Mouse (Mus musculus) left cerebral cortex, postnatal 36 days (tissue): ENCODE data around the gene Srrm2. TPM values are rescaled to one million over a fixed set of nuclear protein-coding genes. Genes with fewer than 3 reads are reported as not detected.
"Not testable (repeated sequence)": the region's sequence is repeated elsewhere in the genome, so short reads cannot be mapped to it uniquely, and the experiment has no call there.

ENCODE experiments used
- DNase-seq, 2 experiments: peaks; one replicate each; pipeline ENCODE4 v3.0.0; 2021 to 2022; ENCODE audit warnings: low spot score in 2 of 2, mixed read lengths in 1 of 2
- intact Hi-C: fragments of 180-260 bp; cut with DNase I; formaldehyde crosslinking; loops from one replicate; pipeline ENCODE4 v1.15.1; 2025
- total RNA-seq, 2 experiments: library from RNA; stranded (reverse); gene quantifications; 2 replicates each; pipeline ENCODE4 v1.2.3; 2021

Srrm2 gene
- total RNA-seq, 2 experiments from 2014 or later = 420 to 743 TPM

- no peak for DNase-seq
- intact Hi-C loops = no loop called here
Measured at GRCm38 (mm10) chr17:23761155-23761554, 29.2 kb upstream of the Srrm2 start.

GRCm38 (mm10) chr17:23762976-23763375 is 27.4 kb upstream of the Srrm2 start:
- DNase-seq = no peak
- intact Hi-C loops = no loop called here

GRCm38 (mm10) chr17:23770493-23770892 is 19.8 kb upstream of the Srrm2 start:
- intact Hi-C loops = no loop called here
- DNase-seq = no peak

DNA sequence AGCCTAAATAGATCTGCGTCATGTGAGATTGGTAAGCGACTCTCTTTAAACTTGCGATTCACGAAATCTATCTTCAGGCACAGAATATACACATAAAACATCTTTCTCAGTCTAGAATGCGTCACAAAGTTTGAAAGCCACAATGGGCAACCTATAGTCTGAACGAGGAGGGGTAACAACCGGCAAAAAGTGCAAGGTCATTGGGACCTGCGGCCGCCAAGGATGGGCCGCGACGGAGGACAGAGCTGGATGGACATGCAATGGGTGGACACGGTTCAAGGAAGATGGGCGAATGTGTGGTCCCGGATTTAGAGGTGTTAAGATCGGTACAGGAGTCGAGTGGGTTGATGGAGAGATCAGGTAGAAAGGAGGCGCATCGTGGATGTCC is 19.4 kb upstream of the Srrm2 start:
- intact Hi-C loops = loop anchor here (1.0 kb wide), 2 partner anchors 15 to 33 kb away; partner anchors contain the start of gene Flywch2
- no peak for DNase-seq

GRCm38 (mm10) chr17:23771284-23772218 is 18.8 kb upstream of the Srrm2 start, which contains the start of gene Flywch1:
Gene Flywch1 (minus strand): TSS chr17:23771602.
- intact Hi-C loops = loop anchor here (1.0 kb wide), 2 partner anchors 15 to 33 kb away; partner anchors contain the start of gene Flywch2
- DNase-seq = peak; percentile 98

DNA sequence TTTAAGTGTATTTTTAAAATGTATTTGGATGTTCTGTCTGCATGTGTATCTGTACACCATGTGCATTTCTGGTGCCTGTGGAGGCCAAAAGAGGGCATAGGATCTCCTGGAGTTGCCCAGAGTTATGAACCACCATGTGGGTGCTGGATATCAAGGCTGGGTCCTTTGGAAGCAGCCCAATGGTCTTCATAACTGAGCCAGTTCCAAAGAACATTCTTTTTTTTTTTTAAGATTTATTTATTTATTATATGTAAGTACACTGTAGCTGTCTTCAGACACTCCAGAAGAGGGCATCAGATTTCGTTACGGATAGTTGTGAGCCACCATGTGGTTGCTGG is 18.1 kb upstream of the Srrm2 start:
- DNase-seq, intact Hi-C loops: not testable (repeated sequence)

DNA sequence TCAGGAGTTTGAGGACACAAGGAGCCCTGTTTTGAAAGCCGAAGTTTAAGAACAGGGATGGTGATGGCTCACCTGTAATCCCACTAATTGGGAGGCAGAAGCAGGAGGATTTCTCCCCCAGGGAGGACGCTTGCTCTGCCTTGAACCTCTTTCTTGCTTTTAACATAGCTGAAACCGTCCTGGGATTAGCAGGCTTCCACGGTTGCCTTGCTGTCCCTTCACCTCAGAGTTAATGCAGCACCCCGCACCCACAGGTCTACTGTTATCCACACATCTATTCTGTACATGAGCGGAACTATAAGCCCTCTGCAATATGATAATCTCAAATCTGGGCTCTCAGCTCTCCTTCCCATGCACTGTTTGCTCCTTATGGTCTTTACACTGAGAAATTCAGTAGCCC is 16.7 kb upstream of the Srrm2 start:
- no peak for DNase-seq
- intact Hi-C loops = no loop called here

- intact Hi-C loops = no loop called here
- DNase-seq = peak; percentile 67 to 76
Measured at GRCm38 (mm10) chr17:23774090-23774489, 16.2 kb upstream of the Srrm2 start.

DNA sequence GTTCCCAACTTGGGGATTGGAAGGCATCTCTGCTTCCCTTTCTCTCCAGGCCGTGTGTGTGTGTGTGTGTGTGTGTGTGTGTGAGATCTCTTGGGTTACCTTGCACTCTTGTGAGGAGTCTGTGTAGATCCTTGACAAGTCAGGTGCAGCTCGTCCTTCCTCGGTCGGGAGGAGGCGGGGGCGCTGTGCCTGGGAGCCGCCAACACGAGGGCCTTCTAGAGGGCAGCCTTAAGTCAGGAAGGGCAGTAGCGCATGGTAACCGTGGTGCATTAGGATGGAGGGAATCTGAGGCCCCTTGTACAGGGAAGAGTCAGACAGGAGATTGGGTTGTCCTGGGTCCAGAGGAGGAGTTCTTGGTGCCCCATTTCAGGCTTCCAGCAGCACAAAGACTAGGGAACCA is 14.1 kb upstream of the Srrm2 start:
- no peak for DNase-seq
- intact Hi-C loops = no loop called here

DNA sequence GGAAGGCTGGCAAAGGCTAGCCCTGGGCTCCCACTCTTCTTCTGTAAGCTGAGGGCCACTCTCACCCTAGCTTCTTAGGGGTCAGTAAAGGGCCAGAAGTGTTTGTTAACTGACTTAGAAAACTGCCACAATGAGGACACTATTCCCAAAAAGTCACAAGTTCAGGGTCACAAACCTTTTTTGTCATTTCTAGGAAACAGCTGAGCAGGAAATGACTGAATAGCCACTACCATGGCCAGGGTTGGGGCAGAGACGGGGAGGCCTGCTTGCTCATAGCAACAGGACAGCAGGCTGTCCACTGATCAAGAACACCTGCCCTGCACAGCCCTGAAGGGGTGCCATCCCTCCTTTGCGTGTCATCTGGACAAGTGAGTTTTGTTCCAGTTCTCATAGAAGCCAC is 13.2 kb upstream of the Srrm2 start:
- intact Hi-C loops = no loop called here
- no peak for DNase-seq

GRCm38 (mm10) chr17:23778447-23778846 is 11.9 kb upstream of the Srrm2 start:
- DNase-seq = no peak
- intact Hi-C loops = no loop called here

- no peak for DNase-seq
- intact Hi-C loops = no loop called here
Measured at GRCm38 (mm10) chr17:23783352-23783751, 7.0 kb upstream of the Srrm2 start.

DNA sequence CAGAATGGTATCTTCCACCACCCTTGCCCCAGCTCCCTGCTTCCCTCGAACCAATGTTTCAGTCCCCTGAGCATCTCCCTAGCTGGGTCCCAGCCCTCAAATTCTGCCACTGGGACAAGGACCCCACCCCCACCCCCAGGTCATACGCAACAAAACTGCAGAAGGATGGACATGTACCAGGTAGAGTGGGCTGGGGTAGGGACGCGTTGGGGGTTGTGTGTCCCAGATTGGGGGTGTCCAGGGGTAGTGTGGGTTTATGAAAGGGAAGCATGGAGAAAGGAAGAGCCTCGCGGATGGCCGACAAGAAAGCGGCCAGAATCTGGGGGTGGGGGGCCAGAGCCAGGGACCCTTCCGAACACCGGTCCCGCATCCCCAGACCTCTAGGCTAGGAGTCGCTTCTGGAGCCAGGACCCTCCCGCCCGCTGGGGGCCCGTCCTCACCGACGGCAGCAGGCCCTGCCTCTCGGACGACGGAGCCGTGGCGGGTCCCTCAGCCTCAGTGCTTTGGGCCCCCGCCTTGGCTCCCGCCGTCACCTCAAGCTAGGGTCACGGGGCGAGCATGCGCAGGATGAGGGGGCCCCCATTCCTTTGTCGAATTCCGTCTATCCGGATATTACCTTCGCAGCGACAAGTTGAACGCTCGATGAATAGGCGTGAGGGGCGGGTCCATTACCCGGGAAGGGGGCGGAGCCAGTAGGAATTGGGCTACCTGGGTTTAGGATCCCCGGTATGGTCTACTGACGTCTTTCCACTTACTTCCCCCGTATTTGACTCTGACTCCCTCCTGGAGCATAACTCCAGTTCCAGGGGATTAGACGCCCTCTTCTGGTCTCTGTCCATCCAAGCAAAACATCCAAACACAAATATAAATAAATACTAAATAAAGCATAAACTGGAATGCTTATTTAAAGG is 4.5 kb upstream of the Srrm2 start, which contains the start of gene Flywch2:
TSS of gene Flywch2 (minus strand) at position 521 of the 911 bp plus-strand sequence.
- intact Hi-C loops = loop anchor here (1.0 kb wide), 1 partner anchor 15 kb away; the partner anchor contains the start of gene Flywch1

GRCm38 (mm10) chr17:23786510-23786931 is 3.8 kb upstream of the Srrm2 start:
- intact Hi-C loops = loop anchor here (1.0 kb wide), 1 partner anchor 15 kb away; the partner anchor contains the start of gene Flywch1
- DNase-seq = peak in 1 of 2 experiments; percentile 42

More for the DNA sequence above, 4.5 kb upstream of the Srrm2 start, which contains the start of gene Flywch2:
- peak; percentile 83 to 85 for DNase-seq

DNA sequence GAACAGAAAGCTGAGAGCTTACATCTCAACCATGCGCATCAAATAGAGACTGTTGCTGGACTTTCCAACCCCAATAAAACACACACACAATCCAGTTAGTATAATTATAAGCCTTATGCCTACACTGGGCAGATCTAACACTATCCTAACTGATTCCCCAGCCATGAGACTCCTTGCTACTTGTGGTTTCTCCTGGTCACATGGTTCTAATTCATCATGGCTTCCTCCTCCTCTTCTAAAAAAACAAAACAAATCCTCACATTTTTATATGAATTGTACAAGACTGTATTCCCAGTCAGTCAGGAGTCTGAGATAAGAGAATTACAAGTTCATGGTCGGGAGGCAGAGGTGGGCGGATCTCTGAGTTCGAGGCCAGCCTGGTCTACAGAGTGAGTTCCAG is 1.4 kb upstream of the Srrm2 start:
- intact Hi-C loops = no loop called here
- no peak for DNase-seq

DNA sequence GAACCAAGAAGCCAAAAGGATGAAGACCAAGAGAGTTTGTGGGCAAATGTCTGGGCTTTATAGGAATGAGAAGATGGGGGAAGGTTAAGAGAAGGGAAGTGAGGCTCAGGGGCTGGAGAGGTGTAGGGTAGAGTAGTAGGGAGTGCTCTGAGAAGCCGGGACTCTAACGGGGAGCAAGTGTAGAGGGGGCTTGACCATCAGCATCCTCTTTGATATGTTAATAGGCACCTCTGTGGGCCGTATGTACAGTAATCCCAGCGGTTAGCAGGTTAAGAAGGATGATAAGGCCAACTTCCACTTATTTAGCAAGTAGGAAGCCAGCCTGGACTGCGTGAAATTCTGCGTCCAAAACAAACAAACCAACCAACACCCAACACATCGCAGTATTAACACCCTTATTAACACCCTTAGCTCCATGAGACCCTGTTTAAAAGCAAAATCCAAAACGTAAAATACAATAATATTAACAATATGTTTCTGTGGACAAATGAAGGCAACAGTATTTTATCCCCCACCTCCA is 523 bp upstream of the Srrm2 start:
- intact Hi-C loops = loop anchor here (1.0 kb wide), 1 partner anchor 12 kb away; no protein-coding TSS in a partner anchor
- DNase-seq = no peak

DNA sequence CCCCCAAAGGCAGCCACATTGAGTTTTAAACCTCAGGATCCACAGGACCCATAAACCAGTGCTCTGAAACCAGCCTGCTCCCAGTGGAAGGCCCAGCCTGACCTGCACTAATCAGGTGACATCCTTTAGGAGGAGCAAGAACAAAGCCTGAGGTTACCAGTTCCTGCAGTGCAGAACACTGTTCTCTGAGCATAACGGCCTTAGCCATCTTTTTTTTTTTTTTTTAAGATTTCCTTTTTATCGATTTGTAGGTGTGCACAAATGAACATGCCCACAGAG is 686 bp downstream of the Srrm2 start:
- intact Hi-C loops = no loop called here
- DNase-seq = no peak

DNA sequence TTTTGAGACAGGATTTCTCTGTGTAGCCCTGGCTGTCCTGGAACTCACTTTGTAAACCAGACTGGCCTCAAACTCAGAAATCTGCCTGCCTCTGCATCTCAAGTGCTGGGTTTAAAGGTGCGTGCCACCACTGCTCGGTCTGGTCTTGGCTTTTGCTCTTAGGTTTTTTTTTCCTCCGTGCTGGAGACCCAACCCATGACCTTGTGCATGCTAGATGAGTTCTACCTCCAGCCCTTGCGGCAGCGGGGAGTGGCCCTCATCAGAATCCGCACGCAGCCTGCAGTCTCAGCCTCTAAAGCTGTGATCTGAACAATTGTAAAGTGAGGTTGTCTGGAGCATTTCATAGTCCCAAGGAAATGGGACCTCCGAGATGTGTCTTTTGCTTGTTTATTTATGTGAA is 5.0 kb downstream of the Srrm2 start:
- intact Hi-C loops = no loop called here

GRCm38 (mm10) chr17:23797316-23797715 is 7.0 kb downstream of the Srrm2 start:
- intact Hi-C loops = no loop called here
- no peak for DNase-seq

More for the DNA sequence above, 5.0 kb downstream of the Srrm2 start:
- DNase-seq = no peak

DNA sequence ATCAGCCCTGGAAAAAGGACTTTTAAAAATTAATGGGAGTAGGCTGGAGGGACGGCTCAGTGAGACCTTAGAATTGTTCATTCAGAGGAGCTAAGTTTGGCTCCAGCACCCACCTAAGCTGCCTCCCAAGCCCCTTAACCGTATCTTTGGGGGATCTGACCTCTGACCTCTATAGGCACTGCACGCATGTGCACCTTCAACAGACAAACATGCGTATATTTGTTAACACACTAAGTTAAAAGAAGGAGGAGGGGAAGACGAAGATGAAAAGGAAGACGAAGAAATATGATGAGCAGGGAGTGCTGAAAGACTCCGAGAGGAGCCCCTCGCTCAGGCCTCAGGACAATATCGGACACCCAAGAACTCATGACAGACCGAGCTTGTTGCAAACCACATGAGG is 11.3 kb downstream of the Srrm2 start:
- DNase-seq = no peak
- intact Hi-C loops = loop anchor here (1.0 to 2.0 kb wide), 2 partner anchors 11 to 27 kb away; partner anchors contain the start of genes Elob and Srrm2
